Mouse (Mus musculus): ENCODE results near the gene Rabgap1l. TPM values are rescaled to one million over a fixed set of nuclear protein-coding genes. Genes with fewer than 3 reads are reported as not detected.

Gene Rabgap1l
- polyA plus RNA-seq, 1 experiment = 6.7 TPM

Other genes starting within 250 kb of the Rabgap1l start
- 6.3 and 15.6 TPM in 2 replicates for gene Rc3h1, start 113.2 kb upstream of the Rabgap1l start, polyA plus RNA-seq (2012; rRNA removed)
- 0.38 and 1.2 TPM in 2 replicates for gene Serpinc1, start 185.4 kb upstream of the Rabgap1l start, polyA plus RNA-seq (2012; rRNA removed)
- gene Zbtb37, start 241.6 kb upstream of the Rabgap1l start, polyA plus RNA-seq (2012; rRNA removed) = 0.52 and 0.78 TPM in 2 replicates

Data from large intestine, adult 2 months (tissue).